Mouse (Mus musculus) neural tube, embryonic 11.5 days (tissue): ENCODE data around the gene Tmem108. TPM values are rescaled to one million over a fixed set of nuclear protein-coding genes. Genes with fewer than 3 reads are reported as not detected.
A peak's percentile ranks its signal among the peaks of the same experiment; 100 is the strongest.

Experiments used
- ATAC-seq: fragments of 200-750 bp; cut with Nextera tagmentation; 2 replicates; pipeline ENCODE4 v1.8.0; 2017; ENCODE audit warnings: moderate number of reproducible peaks, mild to moderate bottlenecking, moderate TSS enrichment, moderate library complexity; ENCODE audit not compliant: insufficient read depth, low FRiP score, low TSS enrichment
- DNase-seq: peaks from one replicate; pipeline ENCODE4 v3.0.0-alpha.2; 2015; ENCODE audit warnings: low spot score
- H3K27ac ChIP-seq: fragments of 300-500 bp; sonication (generic); 2 replicates; pipeline ENCODE4 v1.5.1; 2014; ENCODE audit warnings: low read depth, mild to moderate bottlenecking, low read length
- H3K27me3 ChIP-seq: fragments of 300-500 bp; sonication (generic); 2 replicates; pipeline ENCODE4 v1.6.1; 2014; ENCODE audit warnings: mild to moderate bottlenecking, low read length, mixed read lengths; ENCODE audit not compliant: control insufficient read depth, insufficient read depth
- H3K36me3 ChIP-seq: fragments of 300-500 bp; sonication (generic); 2 replicates; pipeline ENCODE4 v1.6.1; 2014; ENCODE audit warnings: mild to moderate bottlenecking, low read length, moderate library complexity, mixed read lengths; ENCODE audit not compliant: control insufficient read depth, insufficient read depth
- H3K4me1 ChIP-seq: fragments of 300-500 bp; sonication (generic); 2 replicates; pipeline ENCODE4 v1.6.1; 2014; ENCODE audit warnings: low read length, mixed read lengths; ENCODE audit not compliant: control insufficient read depth, insufficient read depth
- H3K4me2 ChIP-seq: fragments of 300-500 bp; sonication (generic); 2 replicates; pipeline ENCODE4 v1.6.1; 2014; ENCODE audit warnings: low read depth, mild to moderate bottlenecking, moderate library complexity
- H3K4me3 ChIP-seq: fragments of 300-500 bp; sonication (generic); 2 replicates; pipeline ENCODE4 v1.5.1; 2014; ENCODE audit warnings: low read depth, low read length
- H3K9ac ChIP-seq: fragments of 300-500 bp; sonication (generic); 2 replicates; pipeline ENCODE4 v1.6.1; 2014; ENCODE audit warnings: mild to moderate bottlenecking, low read length
- H3K9me3 ChIP-seq: fragments of 300-500 bp; sonication (generic); 2 replicates; pipeline ENCODE4 v1.6.1; 2016; ENCODE audit warnings: low read length; ENCODE audit not compliant: control insufficient read depth
- WGBS: fragments of 180-500 bp; shearing (Covaris S2); extraction: QIAGEN DNeasy Blood & Tissue Kit; methylation state at CpG from one replicate; pipeline ENCODE4 v1.1.7; 2014; 5-methylcytosine and 5-hydroxymethylcytosine counted together
- polyA plus RNA-seq: library from polyadenylated mRNA; unstranded; fragments of >200 nt; fragmentation: Nextera tagmentation; extraction: Ambion mirVana; gene quantifications from 2 replicates; pipeline ENCODE4 v1.2.1, GENCODE M21; 2014

Gene Tmem108
- polyA plus RNA-seq, 1 experiment from 2014 or later: 19.9 TPM

- no peak overlapping the region for H3K4me2 ChIP-seq
- H3K27ac ChIP-seq: no peak overlapping the region
- H3K4me1 ChIP-seq: no peaks in the 10 kb centered on the region
- 88% methylated on average over 4 of the region's 4 CpGs for WGBS
- no peak overlapping the region for H3K4me3 ChIP-seq
- H3K27me3 ChIP-seq: no peaks in the 10 kb centered on the region
- no peak overlapping the region for H3K9ac ChIP-seq
- H3K9me3 ChIP-seq: no peaks in the 10 kb centered on the region
- DNase-seq (no peak), ATAC-seq (no peak)
- H3K36me3 ChIP-seq: no peaks in the 10 kb centered on the region
Measured at GRCm38 (mm10) chr9:103626156-103626555, 135.5 kb downstream of the Tmem108 start.

- 54% methylated on average over 1 of the region's 1 CpGs for WGBS
- Histone ChIP-seq H3K9me3 (no peaks in the 10 kb centered on the region), H3K4me1 (no peaks in the 10 kb centered on the region), H3K9ac (no peak overlapping the region), H3K36me3 (no peaks in the 10 kb centered on the region), H3K27me3 (no peaks in the 10 kb centered on the region), H3K27ac (no peak overlapping the region), H3K4me3 (no peak overlapping the region), H3K4me2 (no peak overlapping the region)
- ATAC-seq (no peak), DNase-seq (peak; percentile 52)
Measured at GRCm38 (mm10) chr9:103624649-103625048, 137.0 kb downstream of the Tmem108 start.

DNA sequence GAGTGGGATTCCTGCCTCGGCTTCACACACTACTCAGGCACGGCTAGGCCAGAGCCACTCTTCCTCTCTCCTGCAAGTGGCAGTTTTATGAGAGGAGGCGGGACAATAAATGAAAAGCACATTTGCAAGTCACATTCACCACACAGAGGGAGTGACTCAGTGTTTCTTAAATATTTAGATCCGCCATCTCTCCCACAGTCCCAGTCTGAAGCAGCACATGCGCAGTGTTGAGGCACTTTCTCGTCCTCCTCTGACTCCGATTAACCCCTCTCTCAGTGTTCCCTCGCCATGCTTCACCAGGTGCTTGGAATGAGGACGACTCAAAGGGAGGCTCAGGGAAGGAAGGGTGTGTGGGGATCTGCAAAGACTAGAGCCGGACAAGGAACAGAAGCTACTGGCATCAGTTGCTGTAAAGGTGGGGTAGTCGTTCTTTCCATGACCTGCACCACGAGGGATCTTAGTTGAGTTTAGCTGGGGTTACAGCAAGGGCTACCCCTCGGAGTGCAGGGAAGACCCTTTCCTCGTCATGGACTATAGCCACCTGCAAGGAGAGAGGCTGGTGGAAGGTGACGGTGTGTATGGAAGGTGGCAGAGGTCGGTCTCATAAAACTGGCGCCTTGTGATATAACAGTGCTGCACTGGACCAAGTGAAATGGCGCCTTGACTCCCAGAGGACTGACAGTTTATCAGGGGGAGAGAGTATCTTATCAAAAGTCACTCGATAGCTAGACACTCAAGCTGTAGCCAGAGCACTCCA lies 137.9 kb downstream of the Tmem108 start:
- DNase-seq (no peak), ATAC-seq (no peak)
- Histone ChIP-seq H3K9ac (no peak overlapping the region), H3K27me3 (no peaks in the 10 kb centered on the region), H3K27ac (no peak overlapping the region), H3K36me3 (no peaks in the 10 kb centered on the region), H3K4me3 (no peak overlapping the region), H3K4me2 (no peak overlapping the region), H3K9me3 (no peaks in the 10 kb centered on the region), H3K4me1 (no peaks in the 10 kb centered on the region)
- WGBS: 75% methylated on average over 19 of the region's 19 CpGs

DNA sequence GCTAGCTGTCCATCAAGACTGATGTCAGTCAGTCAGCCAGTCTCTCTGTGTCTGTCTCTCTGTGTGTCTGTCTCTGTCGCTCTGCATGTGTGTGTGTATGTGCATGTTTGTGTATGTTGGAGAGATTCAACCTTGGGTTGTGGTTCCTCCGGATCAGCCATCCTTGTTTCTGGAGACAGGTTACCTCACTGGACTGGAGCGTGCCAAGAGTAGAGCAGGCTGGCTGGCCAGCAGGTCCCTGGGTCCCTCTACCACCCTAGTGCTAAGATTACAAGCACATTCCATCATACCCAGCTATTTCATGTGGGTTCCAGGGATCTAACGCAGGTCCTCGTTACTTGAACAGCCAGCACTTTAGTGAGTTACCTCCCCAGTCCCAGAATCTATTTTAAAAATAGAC lies 138.6 kb downstream of the Tmem108 start:
- Histone ChIP-seq H3K9me3 (no peaks in the 10 kb centered on the region), H3K9ac (no peak overlapping the region), H3K4me2 (no peak overlapping the region), H3K27me3 (no peaks in the 10 kb centered on the region), H3K4me1 (no peaks in the 10 kb centered on the region), H3K27ac (no peak overlapping the region), H3K4me3 (no peak overlapping the region), H3K36me3 (no peaks in the 10 kb centered on the region)
- WGBS: 83% methylated on average over 5 of the region's 5 CpGs
- no peak for ATAC-seq
- DNase-seq: no peak

DNA sequence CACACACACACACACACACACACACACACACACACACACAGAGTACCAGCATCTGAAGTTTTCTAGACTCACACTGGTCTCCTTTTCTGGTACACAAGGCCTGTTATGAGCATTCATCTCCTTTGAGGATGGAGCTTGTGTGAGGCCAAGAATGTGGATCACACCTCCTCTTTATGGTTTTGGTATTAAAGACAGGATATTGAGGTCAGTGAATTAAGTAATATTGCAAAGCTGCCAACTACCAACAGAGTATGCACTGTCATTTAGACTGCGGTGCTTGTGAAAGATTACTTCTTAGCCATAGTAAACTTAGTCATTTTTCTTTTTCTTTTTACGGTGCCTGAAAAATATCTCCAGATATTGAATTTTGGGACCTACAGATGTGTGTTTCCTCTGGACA lies 139.8 kb downstream of the Tmem108 start:
- H3K27me3 ChIP-seq: no peaks in the 10 kb centered on the region
- DNase-seq (no peak), ATAC-seq (no peak)
- H3K27ac ChIP-seq: no peak overlapping the region
- WGBS: 95% methylated on average over 2 of the region's 2 CpGs
- H3K36me3 ChIP-seq: no peaks in the 10 kb centered on the region
- H3K9ac ChIP-seq: no peak overlapping the region
- H3K4me2 ChIP-seq: no peak overlapping the region
- H3K4me1 ChIP-seq: no peaks in the 10 kb centered on the region
- H3K4me3 ChIP-seq: no peak overlapping the region
- H3K9me3 ChIP-seq: no peaks in the 10 kb centered on the region

GRCm38 (mm10) chr9:103620517-103621212 lies 141.0 kb downstream of the Tmem108 start:
- WGBS: 92% methylated on average over 8 of the region's 8 CpGs
- DNase-seq (no peak), ATAC-seq (no peak)
- Histone ChIP-seq H3K36me3 (no peaks in the 10 kb centered on the region), H3K4me3 (no peak overlapping the region), H3K27me3 (no peaks in the 10 kb centered on the region), H3K9ac (no peak overlapping the region), H3K4me2 (no peak overlapping the region), H3K9me3 (no peaks in the 10 kb centered on the region; the same call in 1 of the 2 replicates), H3K4me1 (no peaks in the 10 kb centered on the region), H3K27ac (no peak overlapping the region)

DNA sequence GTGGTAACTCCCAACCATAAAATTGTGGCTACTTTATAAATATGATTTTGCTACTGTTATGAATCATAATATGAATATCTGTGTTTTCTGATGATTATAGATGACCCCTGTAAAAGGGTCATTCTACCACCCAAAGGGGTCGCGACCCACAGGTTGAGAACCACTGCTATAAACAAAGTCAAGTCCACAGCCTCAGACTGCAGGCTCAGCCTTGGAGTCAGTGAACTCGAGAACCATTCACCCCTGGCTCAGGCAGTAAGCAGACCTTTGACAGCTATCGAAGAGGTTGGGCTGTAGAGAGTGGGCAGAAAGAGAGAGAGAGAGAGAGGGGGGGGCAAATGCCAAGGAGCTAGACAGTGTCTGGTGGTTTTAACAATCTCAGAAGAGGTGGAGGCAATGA lies 147.4 kb downstream of the Tmem108 start:
- 88% methylated on average over 4 of the region's 4 CpGs for WGBS
- Histone ChIP-seq H3K9me3 (no peaks in the 10 kb centered on the region; the same call in 1 of the 2 replicates), H3K4me2 (no peak overlapping the region), H3K9ac (no peak overlapping the region), H3K4me1 (no peaks in the 10 kb centered on the region), H3K36me3 (no peaks in the 10 kb centered on the region), H3K27ac (no peak overlapping the region), H3K27me3 (no peaks in the 10 kb centered on the region), H3K4me3 (no peak overlapping the region)
- ATAC-seq (no peak), DNase-seq (no peak)

GRCm38 (mm10) chr9:103608161-103609058 lies 153.2 kb downstream of the Tmem108 start:
- H3K9me3 ChIP-seq: no peaks in the 10 kb centered on the region
- H3K27me3 ChIP-seq: no peaks in the 10 kb centered on the region
- 94% methylated on average over 13 of the region's 13 CpGs for WGBS
- no peak overlapping the region for H3K9ac ChIP-seq
- DNase-seq (no peak), ATAC-seq (no peak)
- no peak overlapping the region for H3K27ac ChIP-seq
- H3K4me3 ChIP-seq: no peak overlapping the region
- no peaks in the 10 kb centered on the region for H3K36me3 ChIP-seq
- no peak overlapping the region for H3K4me2 ChIP-seq
- no peaks in the 10 kb centered on the region for H3K4me1 ChIP-seq
